Mouse (Mus musculus) limb, embryonic 11.5 days (tissue): ENCODE data around the gene Irf8. TPM values are rescaled to one million over a fixed set of nuclear protein-coding genes. Genes with fewer than 3 reads are reported as not detected.
A peak's percentile ranks its signal among the peaks of the same experiment; 100 is the strongest.

Experiments used
- ATAC-seq: fragments of 200-750 bp; cut with Nextera tagmentation; 2 replicates; pipeline ENCODE4 v1.8.0; 2017; ENCODE audit warnings: low read depth; ENCODE audit not compliant: insufficient number of reproducible peaks, low FRiP score, low TSS enrichment
- DNase-seq: peaks from one replicate; pipeline ENCODE4 v3.0.0-alpha.2; 2015; ENCODE audit warnings: low spot score
- H3K27ac ChIP-seq: fragments of 300-500 bp; sonication (generic); replicated peaks from 2 replicates; pipeline ENCODE4 v1.5.1; 2014; ENCODE audit warnings: low read depth, mild to moderate bottlenecking, low read length
- H3K27me3 ChIP-seq: fragments of 300-500 bp; sonication (generic); 2 replicates; pipeline ENCODE4 v1.6.1; 2014; ENCODE audit warnings: mild to moderate bottlenecking, low read length, mixed read lengths; ENCODE audit not compliant: control insufficient read depth, insufficient read depth
- H3K36me3 ChIP-seq: fragments of 300-500 bp; sonication (generic); 2 replicates; pipeline ENCODE4 v1.6.1; 2014; ENCODE audit warnings: mild to moderate bottlenecking, low read length, moderate library complexity, mixed read lengths; ENCODE audit not compliant: control insufficient read depth, insufficient read depth
- H3K4me1 ChIP-seq: fragments of 300-500 bp; sonication (generic); 2 replicates; pipeline ENCODE4 v1.6.1; 2014; ENCODE audit warnings: low read length, mixed read lengths; ENCODE audit not compliant: control insufficient read depth, insufficient read depth
- H3K4me2 ChIP-seq: fragments of 300-500 bp; sonication (generic); 2 replicates; pipeline ENCODE4 v1.6.1; 2014; ENCODE audit warnings: low read depth, mild to moderate bottlenecking, moderate library complexity; ENCODE audit not compliant: severe bottlenecking
- H3K4me3 ChIP-seq: fragments of 300-500 bp; sonication (generic); 2 replicates; pipeline ENCODE4 v1.5.1; 2014; ENCODE audit warnings: low read depth, low read length
- H3K9ac ChIP-seq: fragments of 300-500 bp; sonication (generic); 2 replicates; pipeline ENCODE4 v1.6.1; 2014; ENCODE audit warnings: mild to moderate bottlenecking, low read length
- H3K9me3 ChIP-seq: fragments of 300-500 bp; sonication (generic); 2 replicates; pipeline ENCODE4 v1.6.1; 2016; ENCODE audit warnings: low read length; ENCODE audit not compliant: control insufficient read depth
- WGBS: fragments of 180-500 bp; shearing (Covaris S2); extraction: QIAGEN DNeasy Blood & Tissue Kit; methylation state at CpG from one replicate; pipeline ENCODE4 v1.1.7; 2014; 5-methylcytosine and 5-hydroxymethylcytosine counted together
- polyA plus RNA-seq: library from polyadenylated mRNA; unstranded; fragments of >200 nt; fragmentation: Nextera tagmentation; extraction: Ambion mirVana; gene quantifications from 2 replicates; pipeline ENCODE4 v1.2.1, GENCODE M21; 2014

The Irf8 gene
- polyA plus RNA-seq, 1 experiment from 2014 or later, result 2.4 TPM

GRCm38 (mm10) chr8:120747286-120747685 is 11.1 kb downstream of the Irf8 start:
- Histone ChIP-seq H3K4me2 (no peak overlapping the region), H3K9ac (no peak overlapping the region), H3K36me3 (no peaks in the 10 kb centered on the region), H3K4me1 (peaks cover 5% of the 10 kb centered on the region; the same call in 1 of the 2 replicates), H3K9me3 (no peaks in the 10 kb centered on the region), H3K4me3 (no peak overlapping the region), H3K27me3 (no peaks in the 10 kb centered on the region), H3K27ac (no peak overlapping the region)
- ATAC-seq (no peak), DNase-seq (no peak)
- 88% methylated on average over 7 of the region's 7 CpGs for WGBS

DNA sequence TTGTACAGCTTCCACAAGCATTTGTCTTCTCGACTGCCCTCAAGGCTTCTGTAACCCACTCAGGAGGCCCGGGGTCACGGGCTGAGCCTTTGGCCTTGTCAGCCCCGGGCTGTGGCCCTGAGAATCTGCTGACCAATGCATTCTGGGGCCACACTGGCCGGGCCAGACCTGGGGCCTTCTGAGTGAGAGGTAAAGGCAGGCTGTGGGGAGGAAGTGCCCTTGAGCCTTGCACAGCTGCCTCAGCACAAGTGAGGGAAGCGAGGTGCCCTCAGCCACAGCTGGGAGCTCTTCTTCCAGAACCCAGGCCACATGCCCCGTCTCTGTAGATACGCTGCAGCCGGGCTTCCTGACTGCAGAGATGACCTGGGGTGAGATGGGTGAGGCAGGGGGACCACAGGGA is 14.5 kb downstream of the Irf8 start:
- ATAC-seq (no peak), DNase-seq (no peak)
- Histone ChIP-seq H3K27me3 (peaks cover 1% of the 10 kb centered on the region; the same call in 1 of the 2 replicates), H3K9ac (no peak overlapping the region), H3K27ac (no peak overlapping the region), H3K9me3 (no peaks in the 10 kb centered on the region), H3K4me3 (no peak overlapping the region), H3K4me2 (no peak overlapping the region), H3K4me1 (peaks cover 3% of the 10 kb centered on the region; the same call in 1 of the 2 replicates), H3K36me3 (no peaks in the 10 kb centered on the region)
- WGBS, result 77% methylated on average over 9 of the region's 9 CpGs

DNA sequence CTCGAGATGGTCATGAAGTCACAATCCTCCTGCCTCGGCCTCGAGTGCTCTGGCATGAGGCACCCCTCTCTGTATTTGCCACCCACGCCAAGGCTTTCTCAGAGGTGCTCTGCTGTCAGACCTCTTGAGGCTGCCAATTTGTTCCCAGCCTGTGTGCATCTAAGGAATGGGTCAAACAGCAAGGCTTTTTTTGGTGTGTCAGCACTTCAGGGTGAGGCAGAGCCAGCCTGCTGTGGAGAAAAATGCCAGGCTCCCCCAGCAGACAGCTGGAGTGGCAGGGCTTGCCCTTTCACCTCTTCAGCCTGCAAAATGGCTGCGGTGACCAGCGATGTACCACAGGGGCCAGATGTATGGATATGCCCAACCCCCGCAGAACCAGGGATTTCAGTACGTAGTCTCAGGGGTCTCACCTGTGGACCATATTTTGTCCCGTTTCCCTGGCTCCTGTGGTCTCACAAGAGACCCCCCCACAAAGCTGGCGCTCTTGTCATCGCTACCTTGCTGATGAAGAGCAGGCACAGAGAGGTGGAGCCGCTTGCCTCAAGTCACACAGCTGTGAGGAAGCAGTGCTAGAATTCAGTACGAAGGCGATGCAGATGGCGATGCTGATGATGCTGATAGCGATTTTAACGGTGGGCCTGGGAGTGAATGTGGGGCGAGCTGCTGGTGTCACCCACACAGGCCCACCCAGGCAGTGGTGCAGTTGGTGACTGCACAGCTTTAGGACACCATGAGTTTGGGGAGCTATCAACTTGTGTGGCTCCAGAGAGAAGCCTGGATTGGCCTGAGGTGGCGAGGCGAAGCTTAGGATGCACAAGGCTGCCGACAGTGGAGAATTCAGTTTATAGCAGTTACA is 15.3 kb downstream of the Irf8 start:
- no peak for DNase-seq
- H3K36me3 ChIP-seq, result no peaks in the 10 kb centered on the region
- H3K27ac ChIP-seq, result 0 out of 2 replicates have a peak overlapping the region, but pooled peaks have one; percentile 15
- H3K4me2 ChIP-seq, result no peak overlapping the region
- 60% methylated on average over 21 of the region's 21 CpGs for WGBS
- H3K4me1 ChIP-seq, result peaks cover 3% of the 10 kb centered on the region; the same call in 1 of the 2 replicates
- no peak; the same call in 1 of the 2 replicates for ATAC-seq
- no peak overlapping the region for H3K9ac ChIP-seq
- H3K9me3 ChIP-seq, result no peaks in the 10 kb centered on the region
- H3K4me3 ChIP-seq, result no peak overlapping the region
- H3K27me3 ChIP-seq, result peaks cover 3% of the 10 kb centered on the region; the same call in 1 of the 2 replicates

DNA sequence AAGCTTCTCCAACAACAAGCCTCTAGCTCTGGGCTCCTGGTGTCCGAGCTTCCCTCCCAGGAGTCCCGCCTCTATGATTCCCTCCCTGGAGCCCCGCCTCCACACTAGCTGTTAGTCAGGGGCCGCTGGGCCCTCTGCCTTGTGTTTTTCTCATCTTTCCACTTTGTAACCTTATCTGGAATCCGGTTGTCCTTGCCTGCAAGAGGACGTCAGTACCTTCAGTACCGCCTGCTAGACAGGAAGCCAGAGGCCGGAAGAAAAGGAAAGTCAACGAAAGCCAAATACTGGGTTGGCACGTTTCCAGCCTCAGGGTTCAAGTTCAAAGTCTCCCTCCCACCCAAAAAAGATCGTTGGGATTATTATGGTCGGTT is 15.9 kb downstream of the Irf8 start:
- Histone ChIP-seq H3K9ac (no peak overlapping the region), H3K4me1 (peaks cover 3% of the 10 kb centered on the region; the same call in 1 of the 2 replicates), H3K9me3 (no peaks in the 10 kb centered on the region), H3K36me3 (no peaks in the 10 kb centered on the region), H3K4me2 (no peak overlapping the region), H3K27me3 (peaks cover 3% of the 10 kb centered on the region; the same call in 1 of the 2 replicates), H3K27ac (no peak overlapping the region), H3K4me3 (no peak overlapping the region)
- 6% methylated on average over 12 of the region's 12 CpGs for WGBS
- peak; percentile 50 for DNase-seq
- peak; percentile 46; the same call in 1 of the 2 replicates for ATAC-seq

DNA sequence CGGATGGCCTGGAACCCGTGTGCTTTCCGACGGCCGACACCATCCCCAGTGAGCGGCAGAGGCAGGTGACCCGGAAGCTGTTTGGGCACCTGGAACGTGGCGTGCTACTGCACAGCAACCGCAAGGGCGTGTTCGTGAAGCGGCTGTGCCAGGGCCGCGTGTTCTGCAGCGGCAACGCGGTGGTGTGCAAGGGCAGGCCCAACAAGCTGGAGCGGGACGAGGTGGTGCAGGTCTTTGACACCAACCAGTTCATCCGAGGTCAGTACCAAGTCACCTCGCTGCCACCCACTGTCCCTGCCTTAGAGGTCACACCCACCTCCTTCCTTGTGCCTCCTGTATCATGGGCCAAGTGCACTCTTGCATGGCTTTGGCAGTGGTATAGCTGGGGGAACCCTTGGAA is 17.3 kb downstream of the Irf8 start:
- no peak for ATAC-seq
- Histone ChIP-seq H3K36me3 (no peaks in the 10 kb centered on the region), H3K27me3 (peaks cover 3% of the 10 kb centered on the region; the same call in 1 of the 2 replicates), H3K9me3 (no peaks in the 10 kb centered on the region), H3K4me2 (no peak overlapping the region), H3K4me1 (peaks cover 3% of the 10 kb centered on the region; the same call in 1 of the 2 replicates), H3K4me3 (no peak overlapping the region), H3K9ac (no peak overlapping the region), H3K27ac (no peak overlapping the region)
- DNase-seq, result no peak
- 93% methylated on average over 22 of the region's 22 CpGs for WGBS

DNA sequence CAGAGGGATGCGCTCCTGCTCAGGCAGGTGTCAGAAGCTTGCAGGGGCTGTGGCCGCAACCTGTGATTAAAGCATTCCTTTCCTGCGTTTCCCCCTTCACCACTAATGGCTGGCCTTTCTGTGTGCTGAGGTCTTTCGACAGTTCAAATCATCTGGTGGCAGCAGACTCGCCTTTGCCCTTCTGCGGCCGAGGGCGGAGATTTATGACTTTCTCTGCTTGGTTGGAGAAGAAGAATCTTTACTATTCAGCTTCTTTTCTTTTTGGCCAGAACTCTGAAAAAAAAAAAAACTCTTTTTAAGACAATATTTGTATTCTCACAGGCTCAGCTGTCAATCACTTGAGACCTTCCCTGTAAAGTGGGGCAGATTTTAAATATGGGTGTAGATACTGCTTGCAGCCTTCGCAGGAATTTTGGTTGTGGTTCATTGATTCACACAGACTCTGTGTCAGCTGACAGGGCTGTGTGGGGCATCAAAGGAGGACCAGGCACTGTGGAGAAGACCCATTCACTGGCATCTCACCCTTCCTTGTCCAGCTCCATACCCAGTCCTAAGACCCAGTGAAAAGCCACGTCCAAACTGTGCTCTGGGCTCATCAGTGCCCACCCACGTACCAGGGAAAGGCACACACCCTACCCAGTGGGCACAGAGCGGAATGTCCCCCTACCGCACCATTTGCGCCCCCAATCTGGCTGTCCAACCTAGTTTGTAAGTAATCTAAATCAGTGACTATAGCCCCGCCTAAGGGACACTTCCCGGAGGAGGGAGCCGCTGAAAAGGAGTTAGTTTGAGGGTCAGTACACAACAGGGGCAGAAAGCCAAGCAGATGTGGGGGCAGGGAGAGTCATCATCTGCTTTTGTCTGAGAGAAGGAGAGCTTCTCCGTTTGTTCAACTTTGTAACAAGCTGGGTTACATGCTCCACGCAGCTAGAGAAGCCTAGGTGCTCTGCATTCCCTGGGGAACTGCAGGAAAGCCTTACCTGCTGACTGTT is 19.4 kb downstream of the Irf8 start:
- Histone ChIP-seq H3K4me1 (peaks cover 3% of the 10 kb centered on the region; the same call in 1 of the 2 replicates), H3K27ac (no peak overlapping the region), H3K4me3 (no peak overlapping the region), H3K9me3 (no peaks in the 10 kb centered on the region), H3K4me2 (no peak overlapping the region), H3K36me3 (no peaks in the 10 kb centered on the region), H3K27me3 (peaks cover 3% of the 10 kb centered on the region; the same call in 1 of the 2 replicates), H3K9ac (no peak overlapping the region)
- WGBS, result 43% methylated on average over 19 of the region's 19 CpGs
- DNase-seq, result no peak
- ATAC-seq, result no peak

GRCm38 (mm10) chr8:120758005-120758404 is 21.8 kb downstream of the Irf8 start:
- no peak for DNase-seq
- no peak overlapping the region for H3K27ac ChIP-seq
- 76% methylated on average over 4 of the region's 4 CpGs for WGBS
- H3K4me3 ChIP-seq, result no peak overlapping the region
- H3K4me1 ChIP-seq, result no peaks in the 10 kb centered on the region
- H3K27me3 ChIP-seq, result peaks cover 3% of the 10 kb centered on the region; the same call in 1 of the 2 replicates
- H3K4me2 ChIP-seq, result no peak overlapping the region
- H3K36me3 ChIP-seq, result no peaks in the 10 kb centered on the region
- no peak for ATAC-seq
- no peaks in the 10 kb centered on the region for H3K9me3 ChIP-seq
- no peak overlapping the region for H3K9ac ChIP-seq

DNA sequence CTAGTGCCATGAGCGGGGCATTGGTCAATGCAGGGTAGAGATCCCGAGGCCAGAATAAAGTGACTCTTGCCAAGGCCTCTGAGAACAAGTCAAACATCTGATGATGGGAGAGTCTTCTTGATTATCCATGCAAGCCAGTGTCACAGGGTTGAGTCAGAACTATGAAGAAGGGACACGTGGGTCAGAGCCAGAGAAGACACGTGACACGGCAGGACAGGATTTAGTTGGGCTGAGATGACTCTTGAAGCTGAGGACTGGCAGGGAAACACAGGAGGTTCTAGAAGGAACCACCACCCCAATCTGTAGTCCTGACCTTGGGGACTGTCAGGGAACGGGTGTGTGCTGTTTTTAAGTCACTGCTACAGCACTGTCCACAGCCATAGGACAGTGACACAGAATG is 23.7 kb downstream of the Irf8 start:
- H3K9me3 ChIP-seq, result no peaks in the 10 kb centered on the region
- no peaks in the 10 kb centered on the region for H3K4me1 ChIP-seq
- 87% methylated on average over 6 of the region's 6 CpGs for WGBS
- H3K36me3 ChIP-seq, result no peaks in the 10 kb centered on the region
- H3K27me3 ChIP-seq, result peaks cover 3% of the 10 kb centered on the region; the same call in 1 of the 2 replicates
- DNase-seq (no peak), ATAC-seq (no peak)
- H3K4me2 ChIP-seq, result no peak overlapping the region
- H3K4me3 ChIP-seq, result no peak overlapping the region
- no peak overlapping the region for H3K9ac ChIP-seq
- H3K27ac ChIP-seq, result no peak overlapping the region
